8 mouse cellular contexts compared by ENCODE assay signal in genomic region chr11:55991505-55992066, GRCm38 (mm10). TPM values are rescaled to one million over a fixed set of nuclear protein-coding genes. Genes with fewer than 3 reads are reported as not detected.
A peak's percentile ranks its signal among the peaks of the same experiment; 100 is the strongest.
DNase-seq lines count a peak whose midpoint lies in the region; ATAC-seq and TF ChIP-seq lines count a peak whose summit lies in the region.
"Had no signal": no experiment of that assay in that cellular context is flagged by ENCODE, and none has a peak within 500 bp of the region (broad histone marks: within the 10 kb centered on the region; RNA-seq: fewer than 3 reads in every experiment).

No protein-coding gene starts in this region.

- H3K4me1 ChIP-seq in kidney, postnatal 0 days (replicated peaks; ENCODE audit: insufficient read depth, low read length) = no peaks in the 10 kb centered on the region
- H3K4me1 ChIP-seq in kidney, embryonic 16.5 days (ENCODE audit: insufficient read depth, low read length) = no peaks in the 10 kb centered on the region
- no peaks in the 10 kb centered on the region for H3K4me1 ChIP-seq in hindbrain, embryonic 11.5 days (replicated peaks; ENCODE audit: control insufficient read depth, insufficient read depth, low read length)
- no peaks in the 10 kb centered on the region for H3K4me1 ChIP-seq in liver, embryonic 14.5 days (replicated peaks; ENCODE audit: control insufficient read depth in 2 of 2, insufficient read depth in 2 of 2, low read length in 1 of 2)

- POLR2A ChIA-PET in Patski (lab: Charles Lee) = no interaction called here

- 10% methylated on average over 8 of the region's 8 CpGs for WGBS in kidney, postnatal 0 days
- WGBS in kidney, embryonic 16.5 days = 12% methylated on average over 8 of the region's 8 CpGs
- WGBS in hindbrain, embryonic 11.5 days = 14% methylated on average over 8 of the region's 8 CpGs
- 7% methylated on average over 8 of the region's 8 CpGs for WGBS in liver, embryonic 14.5 days (ENCODE audit: insufficient replicate concordance)

- H3K27ac ChIP-seq in kidney, postnatal 0 days = no peak overlapping the region
- H3K27ac ChIP-seq in kidney, embryonic 16.5 days (ENCODE audit: low read length) = no peak overlapping the region
- no peak overlapping the region for H3K27ac ChIP-seq in hindbrain, embryonic 11.5 days (ENCODE audit: low read depth, low read length)
- no peak overlapping the region for H3K27ac ChIP-seq in liver, embryonic 14.5 days

- no peaks in the 10 kb centered on the region for H3K9me3 ChIP-seq in kidney, postnatal 0 days (replicated peaks; ENCODE audit: low read length)
- no peaks in the 10 kb centered on the region for H3K9me3 ChIP-seq in kidney, embryonic 16.5 days (ENCODE audit: low read length)
- H3K9me3 ChIP-seq in hindbrain, embryonic 11.5 days (ENCODE audit: control insufficient read depth, low read length) = no peaks in the 10 kb centered on the region
- no peaks in the 10 kb centered on the region for H3K9me3 ChIP-seq in liver, embryonic 14.5 days (ENCODE audit: control insufficient read depth, low read length)

- in situ Hi-C loops in Patski (cut with MboI; ENCODE audit: low pct_unique_long_range_greater_than_20kb) = loop anchor here (10.0 kb wide), 1 partner anchor 467 kb away; no protein-coding TSS in a partner anchor

- no peaks in the 10 kb centered on the region for H3K27me3 ChIP-seq in kidney, postnatal 0 days (ENCODE audit: insufficient read depth, low read length)
- H3K27me3 ChIP-seq in kidney, embryonic 16.5 days (ENCODE audit: insufficient read depth, low read length) = no peaks in the 10 kb centered on the region
- H3K27me3 ChIP-seq in Patski = peaks cover 31% of the 10 kb centered on the region
- no peaks in the 10 kb centered on the region for H3K27me3 ChIP-seq in hindbrain, embryonic 11.5 days (ENCODE audit: control insufficient read depth, insufficient read depth, low read length)
- H3K27me3 ChIP-seq in liver, embryonic 14.5 days (ENCODE audit: control insufficient read depth, insufficient read depth, low read length) = no peaks in the 10 kb centered on the region

- no peak for ATAC-seq in kidney, postnatal 0 days (replicated peaks; ENCODE audit: low FRiP score, low read depth)
- no peak for ATAC-seq in kidney, embryonic 16.5 days (ENCODE audit: low FRiP score, low TSS enrichment)
- ATAC-seq in Patski = no peak
- ATAC-seq in hindbrain, embryonic 11.5 days (ENCODE audit: low FRiP score) = no peak
- no peak for ATAC-seq in liver, embryonic 14.5 days (ENCODE audit: insufficient read depth)

- DNase-seq in kidney, postnatal 0 days (ENCODE audit: low spot score) = peak; percentile 57
- DNase-seq in Patski (ENCODE audit: low read depth, low spot score) = no peak
- DNase-seq in cerebellum, adult 18-20 months = peak; percentile 8 to 32
- peak; percentile 84 for DNase-seq in hindbrain, embryonic 11.5 days (ENCODE audit: low spot score)
- DNase-seq in liver, embryonic 14.5 days (ENCODE audit: low read depth in 3 of 3, low spot score in 3 of 3) = no peak
- peak; percentile 40 for DNase-seq in right cerebral cortex, postnatal 4 days

- peak; percentile 96 for TF ChIP-seq CTCF in kidney, postnatal 0 days (IDR thresholded peaks at IDR 0.05; ENCODE audit: low read depth)
- peak; percentile 96 for TF ChIP-seq CTCF in Patski (IDR thresholded peaks at IDR 0.05)
- peak; percentile 86 for TF ChIP-seq CTCF in liver, embryonic 14.5 days (IDR thresholded peaks at IDR 0.05; ENCODE audit: low read depth)

- CTCF ChIA-PET in Patski (lab: Charles Lee) = interaction anchor here (1.5 to 2.3 kb wide), 3 partner anchors 10 to 15 kb away, joined by 4 to 7 read pairs (median 7); no protein-coding TSS in a partner anchor

- H3K4me3 ChIP-seq in kidney, postnatal 0 days (replicated peaks; ENCODE audit: low read depth, low read length) = no peak overlapping the region
- H3K4me3 ChIP-seq in kidney, embryonic 16.5 days (ENCODE audit: low read length) = no peak overlapping the region
- no peak overlapping the region for H3K4me3 ChIP-seq in hindbrain, embryonic 11.5 days (ENCODE audit: low read depth, low read length)
- no peak overlapping the region for H3K4me3 ChIP-seq in liver, embryonic 14.5 days (ENCODE audit: insufficient read depth in 1 of 2, low read depth in 2 of 2, low read length in 2 of 2)
- H3K4me3 ChIP-seq: myocyte had no signal

- no peak overlapping the region for H3K9ac ChIP-seq in kidney, postnatal 0 days (ENCODE audit: low read depth, low read length)
- no peak overlapping the region for H3K9ac ChIP-seq in kidney, embryonic 16.5 days (replicated peaks; ENCODE audit: low read length)
- no peak overlapping the region for H3K9ac ChIP-seq in hindbrain, embryonic 11.5 days (ENCODE audit: low read depth, low read length)
- no peak overlapping the region for H3K9ac ChIP-seq in liver, embryonic 14.5 days (replicated peaks)

- no peak overlapping the region for H3K4me2 ChIP-seq in kidney, postnatal 0 days (ENCODE audit: low read length)
- H3K4me2 ChIP-seq in kidney, embryonic 16.5 days (replicated peaks; ENCODE audit: low read depth, low read length) = no peak overlapping the region
- H3K4me2 ChIP-seq in hindbrain, embryonic 11.5 days (replicated peaks; ENCODE audit: low read depth, low read length) = no peak overlapping the region
- no peak overlapping the region for H3K4me2 ChIP-seq in liver, embryonic 14.5 days (ENCODE audit: low read depth)

- no peak for TF ChIP-seq EP300 in liver, embryonic 14.5 days (IDR thresholded peaks at IDR 0.05; ENCODE audit: low read depth)

- H3K36me3 ChIP-seq in kidney, postnatal 0 days (ENCODE audit: insufficient read depth, low read length) = no peaks in the 10 kb centered on the region
- H3K36me3 ChIP-seq in kidney, embryonic 16.5 days (ENCODE audit: insufficient read depth, low read length) = no peaks in the 10 kb centered on the region
- no peaks in the 10 kb centered on the region for H3K36me3 ChIP-seq in hindbrain, embryonic 11.5 days (ENCODE audit: control insufficient read depth, insufficient read depth, low read length)
- H3K36me3 ChIP-seq in liver, embryonic 14.5 days (replicated peaks; ENCODE audit: control insufficient read depth, insufficient read depth, low read depth) = no peaks in the 10 kb centered on the region

RNA-seq across cellular contexts. Expression of gene Nmur2, which starts 49.2 kb away (rescaled TPM):
- polyA plus RNA-seq in kidney, postnatal 0 days (2015; fragmentation: Nextera tagmentation; extraction: Ambion mirVana) = not detected in 2 replicates
- polyA plus RNA-seq in kidney, embryonic 16.5 days (2015; fragmentation: Nextera tagmentation; extraction: Ambion mirVana) = not detected in 2 replicates
- not detected for polyA plus RNA-seq in Patski (2021)
- polyA plus RNA-seq in hindbrain, embryonic 11.5 days (2014; fragmentation: Nextera tagmentation; extraction: Ambion mirVana) = 0.10 and 0.19 TPM in 2 replicates
- polyA plus RNA-seq in liver, embryonic 14.5 days (2012; rRNA removed) = not detected in 2 replicates
- not detected in 2 replicates for polyA plus RNA-seq in liver, embryonic 14.5 days (2014; fragmentation: Nextera tagmentation; extraction: Ambion mirVana)
- polyA plus RNA-seq: myocyte had no signal

Comparison
In these comparisons a context has a peak if more than half of its experiments do, and no peak if none do; other contexts are left out.
1. DNase-seq: peak in kidney, postnatal 0 days (single experiment), cerebellum, adult 18-20 months (2 of 2), hindbrain, embryonic 11.5 days (single experiment) and right cerebral cortex, postnatal 4 days (single experiment); none in Patski (single experiment) and liver, embryonic 14.5 days (0 of 3).
2. Peak in every context shown above with its lines, with median percentiles within 50 percentile points of each other: CTCF ChIP-seq.